Comparison of ENCODE assay signal across 8 mouse cellular contexts in the genomic region with DNA sequence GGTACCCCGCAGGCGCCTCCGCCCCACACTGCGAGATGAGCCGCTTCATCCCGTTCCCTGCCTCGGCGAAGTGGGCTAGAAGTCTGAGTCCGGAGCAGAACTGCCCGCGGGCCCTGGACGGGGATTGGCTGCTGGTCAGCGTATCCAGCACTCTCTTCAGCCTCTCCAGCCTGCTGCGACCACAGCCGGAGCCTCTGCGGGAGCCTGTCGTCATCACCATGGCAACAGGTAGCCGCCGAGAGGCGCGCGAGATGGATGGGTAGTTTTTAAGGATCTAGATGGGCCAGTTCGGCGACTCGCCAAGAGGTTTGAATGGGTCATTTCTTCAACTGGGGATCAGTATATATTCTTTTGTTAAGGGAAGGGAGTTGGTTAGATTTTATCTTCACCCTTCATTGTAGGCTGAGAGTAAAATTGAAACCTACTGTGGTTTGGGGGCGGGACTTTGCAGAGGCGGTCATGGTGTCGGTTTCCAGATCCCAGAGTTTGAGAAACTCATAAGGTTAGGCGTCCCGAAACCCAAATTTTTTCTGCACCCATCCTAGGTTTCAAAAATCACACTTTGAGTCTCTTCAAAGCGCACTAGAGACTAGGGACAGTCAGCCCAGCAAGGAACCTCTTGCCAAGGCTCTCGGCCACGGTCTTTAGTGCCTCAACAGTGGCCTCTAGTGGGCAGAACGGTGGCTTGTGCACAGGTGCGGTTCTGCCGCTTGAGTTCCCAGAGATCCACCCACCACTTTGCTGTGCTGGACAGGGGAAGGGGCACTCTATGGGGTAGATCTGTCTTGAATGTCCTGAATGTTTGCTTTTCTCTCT. TPM values are rescaled to one million over a fixed set of nuclear protein-coding genes. Genes with fewer than 3 reads are reported as not detected.
DNase-seq lines count a peak whose midpoint lies in the region; ATAC-seq and TF ChIP-seq lines count a peak whose summit lies in the region.

No protein-coding gene starts in this region.

- peak overlapping the region; percentile 89 for H3K4me2 ChIP-seq in forebrain, embryonic 15.5 days (replicated peaks)

- no peak for ATAC-seq in forebrain, embryonic 15.5 days (replicated peaks)

- under 1% methylated on average over 36 of the region's 36 CpGs for WGBS in forebrain, embryonic 15.5 days

- TF ChIP-seq EP300 in MEL (IDR thresholded peaks at IDR 0.05; ENCODE audit: low read depth in 1 of 2, low read length in 2 of 2), result peak in 1 of 2 experiments; percentile 27; a peak in 1 of 4 replicates

- H3K4me1 ChIP-seq in MEL (ENCODE audit: control insufficient read depth in 1 of 2, insufficient read depth in 2 of 2, low read length in 2 of 2), result peaks cover 2 to 27% of the 10 kb centered on the region in 2 experiments
- peaks cover 35% of the 10 kb centered on the region for H3K4me1 ChIP-seq in forebrain, embryonic 15.5 days

- H3K9ac ChIP-seq in MEL (ENCODE audit: control insufficient read depth, low read depth, low read length, poor library complexity, severe bottlenecking), result peak overlapping the region; percentile 73
- H3K9ac ChIP-seq in forebrain, embryonic 15.5 days (replicated peaks), result peak overlapping the region; percentile 53

- no peak for TF ChIP-seq POLR2A in MEL (IDR thresholded peaks at IDR 0.05; ENCODE audit: control insufficient read depth in 1 of 2, insufficient read depth in 1 of 2, low read depth in 1 of 2, low read length in 2 of 2, poor library complexity in 1 of 2)

- peak; percentile 66 for TF ChIP-seq RAD21 in MEL (IDR thresholded peaks at IDR 0.05; ENCODE audit: low read depth, low read length)

- H3K27me3 ChIP-seq in MEL (ENCODE audit: control insufficient read depth in 1 of 2, insufficient read depth in 2 of 2, low read length in 2 of 2), result no peaks in the 10 kb centered on the region
- no peaks in the 10 kb centered on the region for H3K27me3 ChIP-seq in forebrain, embryonic 15.5 days

- peak overlapping the region; percentile 66 for H3K27ac ChIP-seq in MEL (ENCODE audit: control insufficient read depth, low read depth, low read length)
- H3K27ac ChIP-seq in forebrain, embryonic 15.5 days (replicated peaks), result no peak overlapping the region; the same call in 1 of the 2 replicates

- peak overlapping the region; percentile 77 to 81 for H3K4me3 ChIP-seq in MEL (ENCODE audit: control insufficient read depth in 1 of 2, insufficient read depth in 1 of 2, low read depth in 2 of 2, low read length in 2 of 2)
- H3K4me3 ChIP-seq in forebrain, embryonic 15.5 days, result peak overlapping the region; percentile 46

- H3K9me3 ChIP-seq in MEL (replicated peaks; ENCODE audit: insufficient read depth, low read length), result no peaks in the 10 kb centered on the region
- no peaks in the 10 kb centered on the region for H3K9me3 ChIP-seq in forebrain, embryonic 15.5 days

- peak; percentile 86 to 90 (median 89) for TF ChIP-seq CTCF in MEL (IDR thresholded peaks at IDR 0.05 in 2 of 3, conservative IDR thresholded peaks at IDR 0.05 in 1 of 3; ENCODE audit: control insufficient read depth in 1 of 3, insufficient read depth in 1 of 3, low read depth in 2 of 3, low read length in 3 of 3, poor library complexity in 1 of 3, severe bottlenecking in 1 of 3)

- peak; percentile 88 for DNase-seq in MEL (ENCODE audit: low read depth, low spot score)
- DNase-seq in cerebellum, adult 18-20 months, result peak; percentile 91 to 92
- peak; percentile 86 to 88 for DNase-seq in heart, postnatal 36 days
- DNase-seq in layer of hippocampus, postnatal 10 days (ENCODE audit: low spot score in 2 of 2), result peak; percentile 84 to 86
- peak; percentile 89 for DNase-seq in lung, postnatal 25 days (ENCODE audit: low spot score)
- DNase-seq in retina, embryonic 14.5 days (ENCODE audit: low spot score), result peak; percentile 86
- peak; percentile 58 for DNase-seq in urinary bladder, adult 2 months (ENCODE audit: low spot score)

- intact Hi-C loops in heart, postnatal 36 days (cut with DNase I), result loop anchor here (2.0 kb wide), 1 partner anchor 18 kb away; no protein-coding TSS in a partner anchor

- peaks cover 0 to 8% of the 10 kb centered on the region in 2 experiments; a peak in 2 of 4 replicates for H3K36me3 ChIP-seq in MEL (ENCODE audit: control insufficient read depth in 1 of 2, insufficient read depth in 2 of 2, low read length in 2 of 2)
- no peaks in the 10 kb centered on the region for H3K36me3 ChIP-seq in forebrain, embryonic 15.5 days

- peaks cover 8% of the 10 kb centered on the region for H3K79me2 ChIP-seq in MEL (ENCODE audit: control insufficient read depth, insufficient read depth, low read length, poor library complexity)

TF ChIP-seq in MEL, 35 proteins besides CTCF, POLR2A, EP300 and RAD21 (continues in another document):
- no peak for TF ChIP-seq GABPA (IDR thresholded peaks at IDR 0.05; ENCODE audit: low read depth, low read length)
- peak; percentile 81 for TF ChIP-seq MXI1 (IDR thresholded peaks at IDR 0.05; ENCODE audit: low read depth, low read length)
- TF ChIP-seq TCF12 (IDR thresholded peaks at IDR 0.05; ENCODE audit: low read depth, low read length), result peak; percentile 24; the same call in 1 of the 2 replicates
- TF ChIP-seq ZNF384 (IDR thresholded peaks at IDR 0.05; ENCODE audit: low read depth, low read length), result peak; percentile 17; the same call in 1 of the 2 replicates
- TF ChIP-seq MAX (IDR thresholded peaks at IDR 0.05; ENCODE audit: low read length), result peak; percentile 59; the same call in 1 of the 2 replicates
- 0 out of 2 replicates have a peak, but pooled peaks have one; percentile 1 for TF ChIP-seq TBP (IDR thresholded peaks at IDR 0.05; ENCODE audit: low read depth, low read length)
- TF ChIP-seq ZC3H11A (IDR thresholded peaks at IDR 0.05; ENCODE audit: low read depth, low read length), result peak; percentile 31
- 0 out of 2 replicates have a peak, but pooled peaks have one; percentile 39 for TF ChIP-seq MAZ (IDR thresholded peaks at IDR 0.05; ENCODE audit: low read depth, low read length)
- peak; percentile 38; the same call in 1 of the 2 replicates for TF ChIP-seq KAT2A (conservative IDR thresholded peaks at IDR 0.05; ENCODE audit: low read depth, low read length)
- TF ChIP-seq MYC (IDR thresholded peaks at IDR 0.05; ENCODE audit: low read depth, low read length), result peak; percentile 64; the same call in 1 of the 2 replicates
- TF ChIP-seq SIN3A (IDR thresholded peaks at IDR 0.05; ENCODE audit: low read length), result peak; percentile 82
- TF ChIP-seq HCFC1 (IDR thresholded peaks at IDR 0.05; ENCODE audit: low read depth, low read length), result peak; percentile 48; the same call in 1 of the 2 replicates
- TF ChIP-seq CHD2 (IDR thresholded peaks at IDR 0.05; ENCODE audit: low read length), result no peak
- 0 out of 2 replicates have a peak, but pooled peaks have one; percentile 47 for TF ChIP-seq JUND (IDR thresholded peaks at IDR 0.05; ENCODE audit: low read depth, low read length)
- no peak for TF ChIP-seq ZKSCAN1 (IDR thresholded peaks at IDR 0.05; ENCODE audit: low read depth, low read length)
- no peak for TF ChIP-seq ZMIZ1 (IDR thresholded peaks at IDR 0.05; ENCODE audit: low read depth, low read length)
- TF ChIP-seq SMC3 (IDR thresholded peaks at IDR 0.05; ENCODE audit: low read depth, low read length), result peak; percentile 68
- TF ChIP-seq MAFK (IDR thresholded peaks at IDR 0.05; ENCODE audit: borderline replicate concordance, low read depth, low read length), result no peak

RNA-seq across cellular contexts. Expression of gene Zbtb22, which starts 4.8 kb away (rescaled TPM):
- total RNA-seq in MEL (2012; rRNA removed), result 18.6 and 20.2 TPM in 2 replicates
- 10 to 100 TPM in 1 of 2 experiments, not detected in 1; 30.0 TPM for polyA plus RNA-seq in MEL (2012; ENCODE audit: insufficient read depth in 1 of 2, insufficient read length in 2 of 2, low read depth in 1 of 2, low replicate concordance in 2 of 2, missing spikeins in 1 of 2)
- polyA plus RNA-seq in forebrain, embryonic 15.5 days (2015; fragmentation: Nextera tagmentation; extraction: Ambion mirVana), result 18.7 and 19.5 TPM in 2 replicates
- total RNA-seq in heart, postnatal 36 days (2021), result 10 to 100 TPM; 20.1 to 20.6 TPM
- 10 to 100 TPM; 29.4 to 30.5 TPM for total RNA-seq in layer of hippocampus, postnatal 10 days (2021)
- 20.1 and 23.1 TPM in 2 replicates for polyA plus RNA-seq in urinary bladder, adult 2 months (2012; rRNA removed)

RNA-seq across cellular contexts. Expression of gene Tapbp, which starts 4.8 kb away (rescaled TPM):
- 14.7 and 24.3 TPM in 2 replicates for total RNA-seq in MEL (2012; rRNA removed)
- polyA plus RNA-seq in MEL (2012; ENCODE audit: insufficient read depth in 1 of 2, insufficient read length in 2 of 2, low read depth in 1 of 2, low replicate concordance in 2 of 2, missing spikeins in 1 of 2), result 10 to 100 TPM in 1 of 2 experiments, not detected in 1; 33.3 TPM
- 18.2 and 18.4 TPM in 2 replicates for polyA plus RNA-seq in forebrain, embryonic 15.5 days (2015; fragmentation: Nextera tagmentation; extraction: Ambion mirVana)
- total RNA-seq in heart, postnatal 36 days (2021), result 100 to 1,000 TPM; 103 to 112 TPM
- total RNA-seq in layer of hippocampus, postnatal 10 days (2021), result 10 to 100 TPM; 36.3 to 40.7 TPM
- 84.7 and 122 TPM in 2 replicates for polyA plus RNA-seq in urinary bladder, adult 2 months (2012; rRNA removed)

RNA-seq across cellular contexts. Expression of gene Rgl2, which starts 8.9 kb away (rescaled TPM):
- total RNA-seq in MEL (2012; rRNA removed), result 19.0 and 24.9 TPM in 2 replicates
- polyA plus RNA-seq in MEL (2012; ENCODE audit: insufficient read depth in 1 of 2, insufficient read length in 2 of 2, low read depth in 1 of 2, low replicate concordance in 2 of 2, missing spikeins in 1 of 2), result 10 to 100 TPM in 1 of 2 experiments, not detected in 1; 43.6 TPM
- 46.6 and 47.2 TPM in 2 replicates for polyA plus RNA-seq in forebrain, embryonic 15.5 days (2015; fragmentation: Nextera tagmentation; extraction: Ambion mirVana)
- total RNA-seq in heart, postnatal 36 days (2021), result 10 to 100 TPM; 38.7 TPM
- 10 to 100 TPM; 60.2 to 80.6 TPM for total RNA-seq in layer of hippocampus, postnatal 10 days (2021)
- 132 and 164 TPM in 2 replicates for polyA plus RNA-seq in urinary bladder, adult 2 months (2012; rRNA removed)

RNA-seq across cellular contexts. Expression of gene Daxx, which starts 11.3 kb away (rescaled TPM):
- total RNA-seq in MEL (2012; rRNA removed), result 39.6 and 40.6 TPM in 2 replicates
- 10 to 100 TPM in 1 of 2 experiments, not detected in 1; 68.0 TPM for polyA plus RNA-seq in MEL (2012; ENCODE audit: insufficient read depth in 1 of 2, insufficient read length in 2 of 2, low read depth in 1 of 2, low replicate concordance in 2 of 2, missing spikeins in 1 of 2)
- polyA plus RNA-seq in forebrain, embryonic 15.5 days (2015; fragmentation: Nextera tagmentation; extraction: Ambion mirVana), result 61.5 and 63.5 TPM in 2 replicates
- 10 to 100 TPM; 15.7 to 18.0 TPM for total RNA-seq in heart, postnatal 36 days (2021)
- 10 to 100 TPM; 23.9 to 29.6 TPM for total RNA-seq in layer of hippocampus, postnatal 10 days (2021)
- 28.1 and 31.0 TPM in 2 replicates for polyA plus RNA-seq in urinary bladder, adult 2 months (2012; rRNA removed)

RNA-seq across cellular contexts. Expression of gene Platr17, which starts 15.6 kb away (rescaled TPM):
- not detected in 2 replicates for total RNA-seq in MEL (2012; rRNA removed)
- not detected for polyA plus RNA-seq in MEL (2012; ENCODE audit: insufficient read depth in 1 of 2, insufficient read length in 2 of 2, low read depth in 1 of 2, low replicate concordance in 2 of 2, missing spikeins in 1 of 2)
- 0.32 and 0.80 TPM in 2 replicates for polyA plus RNA-seq in forebrain, embryonic 15.5 days (2015; fragmentation: Nextera tagmentation; extraction: Ambion mirVana)
- total RNA-seq in heart, postnatal 36 days (2021), result not detected
- 1 to 10 TPM in 1 of 2 experiments, under 1 TPM in 1; 0.87 to 1.1 TPM for total RNA-seq in layer of hippocampus, postnatal 10 days (2021)
- 0.14 and 0.15 TPM in 2 replicates for polyA plus RNA-seq in urinary bladder, adult 2 months (2012; rRNA removed)
